Mouse (Mus musculus) Patski (cell line): ENCODE data around the gene Rpp14. TPM values are rescaled to one million over a fixed set of nuclear protein-coding genes. Genes with fewer than 3 reads are reported as not detected.
A peak's percentile ranks its signal among the peaks of the same experiment; 100 is the strongest.

Source experiments
- ATAC-seq: fragments of 100-300 bp; one replicate; pipeline ENCODE4 v1.8.0; 2021
- CTCF ChIA-PET: fragments of 350-600 bp; sonication (Branson Sonifier 250); formaldehyde crosslinking; loops from one replicate; lab custom pipeline; 2022; ENCODE audit warnings: inconsistent platforms; lab: Charles Lee
- POLR2A ChIA-PET: fragments of 350-600 bp; sonication (Branson Sonifier 250); formaldehyde crosslinking; loops from one replicate; lab custom pipeline; 2022; ENCODE audit warnings: antibody characterized with exemption, inconsistent platforms; lab: Charles Lee
- DNase-seq: peaks from one replicate; pipeline ENCODE4 v3.0.0-alpha.2; 2011; ENCODE audit warnings: low read depth, low spot score
- H3K27me3 ChIP-seq: fragments of 371-371 bp; one replicate; pipeline ENCODE4 v1.5.1; 2021
- CTCF ChIP-seq: fragments of 100-300 bp; IDR thresholded peaks from one replicate; pipeline ENCODE4 v1.5.1; 2021
- in situ Hi-C: fragments of 300-500 bp; cut with MboI; formaldehyde crosslinking; loops from 3 replicates; pipeline ENCODE4 v1.11.1; 2018; ENCODE audit warnings: low pct_unique_long_range_greater_than_20kb, mixed read lengths
- polyA plus RNA-seq: library from polyadenylated mRNA; unstranded; gene quantifications from one replicate; pipeline ENCODE4 v1.2.3, GENCODE M21; 2021

The Rpp14 gene
- polyA plus RNA-seq, 1 experiment from 2014 or later = 28.7 TPM

- H3K27me3 ChIP-seq = no peaks in the 10 kb centered on the region
- DNase-seq (no peak), ATAC-seq (no peak)
- ChIA-PET POLR2A (no interaction called here), CTCF (interaction anchor here (0.6 to 1.0 kb wide), 3 partner anchors 10 to 29 kb away, joined by 3 read pairs; no protein-coding TSS in a partner anchor)
- TF ChIP-seq CTCF = no peak
- in situ Hi-C loops = loop anchor here (5.0 kb wide), 1 partner anchor 39 kb away; the partner anchor contains the start of gene Abhd6
These were observed 39.1 kb upstream of the Rpp14 start for GRCm38 (mm10) chr14:8040911-8041678.

GRCm38 (mm10) chr14:8042120-8042519, 38.0 kb upstream of the Rpp14 start:
- POLR2A ChIA-PET = no interaction called here
- in situ Hi-C loops = loop anchor here (5.0 kb wide), 1 partner anchor 40 kb away; the partner anchor contains the start of gene Abhd6
- CTCF ChIA-PET = interaction anchor here (0.9 to 3.4 kb wide), 4 partner anchors 30 to 78 kb away, joined by 3 to 25 read pairs (median 8); no protein-coding TSS in a partner anchor
- H3K27me3 ChIP-seq = no peaks in the 10 kb centered on the region
- ATAC-seq = no peak
- DNase-seq = no peak
- TF ChIP-seq CTCF = no peak

DNA sequence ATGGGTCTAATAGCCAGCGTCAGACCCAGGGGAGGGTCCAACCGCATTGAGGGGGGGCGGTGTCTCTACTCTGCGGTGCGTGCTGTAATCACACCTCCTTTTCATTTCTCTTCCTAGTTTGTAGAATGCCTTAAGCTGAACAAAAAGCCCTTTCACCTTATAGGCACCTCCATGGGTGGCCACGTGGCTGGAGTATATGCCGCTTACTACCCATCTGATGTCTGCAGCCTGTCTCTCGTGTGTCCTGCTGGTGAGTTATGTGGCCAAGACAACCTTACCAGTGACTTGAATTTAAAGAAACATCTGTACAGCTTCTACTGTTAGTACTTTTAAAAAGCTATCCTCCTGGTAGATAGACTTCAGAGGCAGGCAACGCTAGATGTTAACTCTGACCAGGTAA, 37.6 kb upstream of the Rpp14 start:
- no peak for TF ChIP-seq CTCF
- ChIA-PET CTCF (interaction anchor here (1.4 to 3.4 kb wide), 3 partner anchors 39 to 78 kb away, joined by 4 to 25 read pairs (median 13); no protein-coding TSS in a partner anchor), POLR2A (no interaction called here)
- in situ Hi-C loops = loop anchor here (5.0 kb wide), 1 partner anchor 40 kb away; the partner anchor contains the start of gene Abhd6
- no peaks in the 10 kb centered on the region for H3K27me3 ChIP-seq
- no peak for ATAC-seq
- no peak for DNase-seq

- POLR2A ChIA-PET = no interaction called here
- no peaks in the 10 kb centered on the region for H3K27me3 ChIP-seq
- CTCF ChIA-PET = interaction anchor here (0.6 to 3.4 kb wide), 5 partner anchors 28 to 80 kb away, joined by 3 to 25 read pairs (median 3); no protein-coding TSS in a partner anchor
- peak; percentile 56 for TF ChIP-seq CTCF
- in situ Hi-C loops = loop anchor here (5.0 kb wide), 1 partner anchor 42 kb away; the partner anchor contains the start of gene Abhd6
- DNase-seq (no peak), ATAC-seq (no peak)
These were observed 35.8 kb upstream of the Rpp14 start for GRCm38 (mm10) chr14:8044330-8044729.

DNA sequence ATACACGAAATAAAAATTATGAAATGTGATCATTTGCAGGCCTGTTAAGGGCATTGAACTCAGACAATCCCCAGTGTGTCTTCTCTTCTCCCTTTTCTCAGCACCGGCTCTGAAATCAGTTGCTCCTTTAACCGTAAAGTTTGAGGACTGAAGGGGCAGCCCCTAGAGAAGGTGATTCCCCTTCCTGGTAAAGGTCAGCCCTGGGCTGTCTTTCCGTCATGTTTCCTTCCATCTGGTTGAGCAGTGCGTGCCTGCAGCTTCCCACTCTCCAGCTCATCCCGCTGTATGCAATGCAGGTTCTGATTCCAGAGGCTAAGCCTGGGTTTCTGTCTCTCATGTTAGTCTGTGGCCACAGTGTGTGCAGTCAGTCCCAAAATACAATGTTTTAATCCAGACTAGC, 35.4 kb upstream of the Rpp14 start:
- ChIA-PET CTCF (interaction anchor here (3.1 to 3.4 kb wide), 2 partner anchors 48 to 80 kb away, joined by 13 to 25 read pairs; no protein-coding TSS in a partner anchor), POLR2A (no interaction called here)
- in situ Hi-C loops = loop anchor here (5.0 kb wide), 2 partner anchors 42 to 82 kb away; partner anchors contain the start of gene Abhd6
- H3K27me3 ChIP-seq = no peaks in the 10 kb centered on the region
- ATAC-seq (no peak), DNase-seq (no peak)
- TF ChIP-seq CTCF = no peak

DNA sequence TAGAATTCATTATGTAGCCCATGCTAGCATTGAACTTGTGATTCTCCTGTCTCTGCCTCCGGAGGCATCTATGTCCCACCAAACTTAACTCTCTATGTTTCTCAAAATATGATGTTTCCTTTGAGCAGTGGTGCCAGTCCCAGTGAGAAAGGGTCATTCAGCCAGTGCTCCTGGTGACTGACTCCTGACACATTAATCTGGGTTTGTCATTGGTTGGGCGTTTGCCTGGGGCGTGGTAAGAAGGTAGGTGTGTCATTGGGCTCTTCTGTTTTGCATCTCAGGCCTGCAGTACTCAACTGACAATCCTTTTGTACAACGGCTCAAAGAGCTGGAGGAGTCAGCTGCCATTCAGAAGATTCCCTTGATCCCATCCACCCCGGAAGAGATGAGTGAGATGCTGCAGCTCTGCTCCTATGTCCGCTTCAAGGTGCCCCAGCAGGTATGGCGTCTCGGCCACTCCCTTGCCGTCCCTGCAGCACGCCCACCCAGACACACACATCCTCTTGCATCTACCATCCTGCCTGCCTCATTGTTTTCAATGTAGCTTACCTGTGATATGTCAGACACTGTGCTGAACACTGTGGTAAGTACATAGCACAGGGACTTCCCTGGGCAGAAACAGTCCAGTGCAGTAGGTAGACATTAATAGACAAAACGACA, 34.9 kb upstream of the Rpp14 start:
- in situ Hi-C loops = loop anchor here (5.0 kb wide), 1 partner anchor 83 kb away; no protein-coding TSS in a partner anchor
- no peak for TF ChIP-seq CTCF
- no peaks in the 10 kb centered on the region for H3K27me3 ChIP-seq
- ATAC-seq (no peak), DNase-seq (no peak)
- POLR2A ChIA-PET = no interaction called here
- CTCF ChIA-PET = interaction anchor here (3.4 kb wide), 1 partner anchor 48 kb away, joined by 25 read pairs; no protein-coding TSS in a partner anchor

DNA sequence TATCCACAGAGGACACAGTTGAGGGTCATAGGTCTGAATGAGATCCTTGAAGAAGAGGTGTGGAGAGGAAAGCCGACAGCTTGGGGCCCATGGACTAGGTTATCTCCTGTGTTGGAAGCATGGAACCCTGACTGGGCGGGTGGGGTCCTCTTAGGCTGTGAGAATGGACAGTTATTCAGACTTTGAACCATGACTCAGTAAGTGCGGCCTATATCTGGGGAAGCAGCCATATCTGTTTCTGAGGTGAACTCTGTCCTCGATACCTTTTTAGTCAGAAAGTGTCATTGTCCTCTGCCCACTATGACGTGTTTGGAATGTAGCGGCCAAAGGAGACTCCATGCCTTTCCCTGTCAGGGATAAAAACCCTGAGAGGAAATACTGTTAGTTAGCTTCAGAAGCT, 33.3 kb upstream of the Rpp14 start:
- TF ChIP-seq CTCF = no peak
- no peak for DNase-seq
- no peak for ATAC-seq
- ChIA-PET CTCF (interaction anchor here (1.0 kb wide), 1 partner anchor 50 kb away, joined by 6 read pairs; no protein-coding TSS in a partner anchor), POLR2A (no interaction called here)
- in situ Hi-C loops = loop anchor here (5.0 kb wide), 1 partner anchor 85 kb away; no protein-coding TSS in a partner anchor
- no peaks in the 10 kb centered on the region for H3K27me3 ChIP-seq

- H3K27me3 ChIP-seq = no peaks in the 10 kb centered on the region
- no peak for TF ChIP-seq CTCF
- POLR2A ChIA-PET = no interaction called here
- in situ Hi-C loops = loop anchor here (5.0 kb wide), 1 partner anchor 87 kb away; no protein-coding TSS in a partner anchor
- CTCF ChIA-PET = no interaction called here
- no peak for ATAC-seq
- no peak for DNase-seq
These were observed 30.8 kb upstream of the Rpp14 start for GRCm38 (mm10) chr14:8049334-8049733.

- DNase-seq (no peak), ATAC-seq (no peak)
- H3K27me3 ChIP-seq = no peaks in the 10 kb centered on the region
- in situ Hi-C loops = no loop called here
- no peak for TF ChIP-seq CTCF
- POLR2A ChIA-PET = no interaction called here
- CTCF ChIA-PET = no interaction called here
These were observed 28.3 kb upstream of the Rpp14 start for GRCm38 (mm10) chr14:8051869-8052268.

GRCm38 (mm10) chr14:8052661-8053060, 27.5 kb upstream of the Rpp14 start:
- ChIA-PET POLR2A (no interaction called here), CTCF (interaction anchor here (1.1 kb wide), 1 partner anchor 55 kb away, joined by 4 read pairs; no protein-coding TSS in a partner anchor)
- DNase-seq (no peak), ATAC-seq (no peak)
- TF ChIP-seq CTCF = no peak
- no peaks in the 10 kb centered on the region for H3K27me3 ChIP-seq
- in situ Hi-C loops = no loop called here
